Mouse (Mus musculus) forelimb bud, embryonic 11.5 days (tissue): ENCODE data around the gene Znrf1.
"Not testable (repeated sequence)": the region's sequence is repeated elsewhere in the genome, so short reads cannot be mapped to it uniquely, and the experiment has no call there.

ENCODE experiments used
- DNase-seq: peaks from one replicate; pipeline ENCODE4 v3.0.0-alpha.2; 2012; ENCODE audit warnings: low read depth, low spot score

The Znrf1 gene

GRCm38 (mm10) chr8:111628894-111629501, 93.1 kb downstream of the Znrf1 start:
- DNase-seq: no peak

GRCm38 (mm10) chr8:111630105-111630521, 94.2 kb downstream of the Znrf1 start, which contains the start of gene Ldhd:
Gene Ldhd, minus strand, starts transcription at chr8:111630374.
- no peak for DNase-seq

DNA sequence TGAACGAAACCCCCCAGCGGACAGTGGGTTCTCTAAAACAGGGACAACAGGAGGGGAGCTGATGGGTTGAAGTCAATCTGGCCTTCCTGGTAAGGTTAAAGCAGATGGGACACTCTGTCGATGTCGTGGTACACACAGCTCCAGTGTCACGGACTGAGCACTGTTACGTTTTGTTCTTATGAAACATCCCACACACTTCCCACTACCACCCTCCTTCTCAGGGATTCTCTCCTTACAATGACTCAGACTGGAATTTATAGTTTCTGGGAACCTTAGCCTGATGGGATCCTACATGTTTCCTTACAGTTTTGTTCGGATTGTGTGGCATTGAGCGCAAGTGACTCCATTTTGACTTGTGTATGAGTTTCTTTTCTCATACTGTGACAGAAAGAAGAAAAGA, 95.7 kb downstream of the Znrf1 start:
- DNase-seq: no peak

- no peak for DNase-seq
Observed at GRCm38 (mm10) chr8:111632976-111633375, 97.1 kb downstream of the Znrf1 start.

- DNase-seq: no peak
Observed at GRCm38 (mm10) chr8:111638086-111638485, 102.2 kb downstream of the Znrf1 start.

GRCm38 (mm10) chr8:111641064-111641463, 105.2 kb downstream of the Znrf1 start:
- no peak for DNase-seq

- no peak for DNase-seq
Observed at GRCm38 (mm10) chr8:111642496-111642895, 106.6 kb downstream of the Znrf1 start.

DNA sequence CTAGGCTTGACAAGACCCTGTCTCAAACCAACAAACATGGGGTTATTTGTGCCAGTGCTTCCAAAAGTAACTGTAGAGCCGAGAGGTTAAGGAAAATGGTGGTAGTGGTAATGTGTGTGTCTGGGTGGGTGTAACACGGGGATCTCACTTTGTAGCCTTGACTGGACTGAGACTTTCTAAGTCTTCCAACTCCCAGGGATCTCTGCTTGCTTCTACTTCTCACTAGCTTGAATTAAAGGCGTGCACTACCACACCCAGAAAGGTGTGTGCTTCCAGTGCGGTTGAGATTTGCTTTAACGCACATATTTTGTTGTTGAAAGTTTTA, 107.0 kb downstream of the Znrf1 start:
- DNase-seq: no peak

- DNase-seq: peak; percentile 96
Observed at GRCm38 (mm10) chr8:111643264-111644141, 107.6 kb downstream of the Znrf1 start, which contains the start of gene Zfp1. Gene Zfp1, plus strand, starts transcription at chr8:111643401.

DNA sequence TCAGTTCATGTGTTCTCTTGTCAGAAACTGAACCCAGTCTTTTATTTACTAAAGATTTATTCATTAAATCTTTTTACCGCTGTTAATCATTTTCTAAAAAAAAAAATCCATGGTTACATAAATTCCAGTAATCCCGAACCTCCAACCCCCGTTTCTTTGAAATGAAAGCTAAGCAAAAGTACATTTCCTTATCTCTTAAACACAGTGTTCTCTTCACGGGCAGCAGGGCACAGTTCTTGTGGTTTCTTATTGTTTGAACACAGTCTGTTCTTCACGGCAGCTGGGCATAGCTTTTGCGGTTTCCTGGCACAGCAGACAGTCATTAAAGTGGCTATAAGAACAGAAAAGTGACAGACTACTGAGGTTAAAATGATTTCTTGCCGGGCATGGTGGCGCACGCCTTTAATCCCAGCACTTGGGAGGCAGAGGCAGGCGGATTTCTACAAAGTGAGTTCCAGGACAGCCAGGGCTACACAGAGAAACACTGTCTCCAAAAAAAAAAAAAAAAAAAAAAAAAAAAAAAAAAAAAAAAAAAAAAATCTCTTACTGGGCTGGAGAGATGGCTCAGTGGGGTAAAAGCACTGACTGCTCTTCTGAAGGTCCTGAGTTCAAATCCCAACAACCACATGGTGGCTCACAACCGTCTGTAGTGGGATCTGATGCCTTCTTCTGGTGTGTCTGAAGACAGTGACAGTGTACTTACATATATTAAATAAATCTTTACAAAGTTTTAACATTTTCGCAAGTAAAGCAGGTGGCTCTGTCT, 108.6 kb downstream of the Znrf1 start:
- not testable (repeated sequence) for DNase-seq

- no peak for DNase-seq
Observed at GRCm38 (mm10) chr8:111645715-111646114, 109.8 kb downstream of the Znrf1 start.

DNA sequence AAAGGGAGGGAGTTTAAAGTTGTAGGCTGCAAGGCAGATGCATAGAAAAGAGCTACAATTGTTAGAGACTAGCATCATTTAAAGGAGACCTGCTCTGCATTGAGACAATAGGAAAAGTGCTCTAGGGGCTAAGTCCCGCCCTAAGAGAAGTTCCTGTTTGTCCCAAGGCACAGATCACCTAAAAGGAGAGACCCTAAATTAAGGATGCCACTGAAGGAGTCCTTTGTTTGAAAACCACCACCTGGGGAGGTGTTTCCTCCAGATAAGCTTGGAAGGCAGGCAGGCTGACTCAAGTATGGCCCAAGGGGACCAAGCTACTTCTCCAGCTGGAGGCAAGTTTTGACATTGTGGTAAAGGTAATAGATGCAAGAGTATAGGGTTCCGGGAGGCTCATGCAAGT, 112.9 kb downstream of the Znrf1 start:
- DNase-seq: no peak

DNA sequence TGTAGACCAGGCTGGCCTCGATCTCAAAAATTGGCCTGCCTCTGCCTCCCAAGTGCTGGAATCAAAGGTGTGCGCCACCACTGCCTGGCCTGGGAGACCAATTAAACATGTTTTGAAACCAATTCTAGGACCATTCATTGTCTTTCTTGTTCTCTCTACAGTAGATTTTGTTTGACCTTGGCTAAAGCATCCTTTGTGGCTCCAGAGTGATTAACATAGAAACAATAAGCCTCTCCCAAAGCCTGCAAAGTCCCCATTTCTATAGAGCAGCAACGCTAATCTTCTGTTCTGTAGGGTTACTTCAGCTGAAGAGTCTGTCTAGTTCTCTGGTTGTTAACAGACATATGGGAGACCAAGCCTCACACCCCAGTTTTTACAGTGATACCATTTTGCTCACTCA, 114.8 kb downstream of the Znrf1 start:
- DNase-seq: no peak

DNA sequence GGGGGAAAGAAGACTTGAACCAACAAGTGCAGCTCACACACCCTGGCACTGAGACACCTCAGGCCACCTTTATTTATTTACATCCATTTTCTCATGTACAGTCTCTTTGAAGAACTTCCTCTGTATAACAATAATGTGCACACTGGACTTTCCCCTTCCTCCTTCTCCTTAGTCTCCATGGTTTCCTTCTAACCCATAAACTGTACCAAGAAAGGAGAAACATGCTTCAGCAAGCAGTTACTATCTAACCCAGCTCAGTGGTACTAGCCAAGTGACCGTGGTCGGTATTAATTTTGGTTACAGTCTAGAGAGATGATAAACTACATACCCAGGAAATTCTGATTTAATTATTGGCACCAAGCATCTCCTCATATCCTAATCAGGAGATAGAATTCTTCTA, 117.6 kb downstream of the Znrf1 start:
- no peak for DNase-seq

GRCm38 (mm10) chr8:111657312-111657854, 121.5 kb downstream of the Znrf1 start:
- DNase-seq: no peak

DNA sequence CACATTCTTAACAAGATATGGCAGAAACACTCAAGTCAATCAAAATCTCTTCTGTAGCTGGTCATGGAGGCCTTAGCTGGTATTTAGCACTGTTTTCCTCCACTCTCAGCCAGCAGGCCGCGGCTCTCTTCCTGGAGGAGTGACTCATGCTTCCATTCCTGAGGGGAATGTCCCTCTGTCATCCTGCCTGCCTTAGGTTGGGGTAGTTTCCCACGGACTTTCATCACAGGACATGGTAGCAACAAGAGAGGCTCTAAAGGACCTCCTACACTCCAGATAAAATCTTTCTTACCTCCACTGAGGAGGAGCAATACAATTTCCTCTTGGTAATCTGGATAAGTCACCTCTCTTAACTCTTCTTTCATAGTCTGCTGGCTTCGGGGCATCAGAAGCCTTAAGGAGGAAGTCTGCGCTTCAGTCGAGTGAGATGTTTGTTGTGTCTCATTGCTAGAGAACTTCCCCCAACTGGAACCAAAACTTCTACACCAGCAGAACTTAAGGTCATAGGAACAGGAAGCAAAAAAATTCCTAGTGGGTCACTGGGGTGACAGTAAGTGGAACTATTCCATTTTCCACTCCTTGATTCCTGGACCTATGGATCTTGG, 123.0 kb downstream of the Znrf1 start:
- DNase-seq: no peak

- peak; percentile 61 for DNase-seq
Observed at GRCm38 (mm10) chr8:111662473-111662872, 126.6 kb downstream of the Znrf1 start.

DNA sequence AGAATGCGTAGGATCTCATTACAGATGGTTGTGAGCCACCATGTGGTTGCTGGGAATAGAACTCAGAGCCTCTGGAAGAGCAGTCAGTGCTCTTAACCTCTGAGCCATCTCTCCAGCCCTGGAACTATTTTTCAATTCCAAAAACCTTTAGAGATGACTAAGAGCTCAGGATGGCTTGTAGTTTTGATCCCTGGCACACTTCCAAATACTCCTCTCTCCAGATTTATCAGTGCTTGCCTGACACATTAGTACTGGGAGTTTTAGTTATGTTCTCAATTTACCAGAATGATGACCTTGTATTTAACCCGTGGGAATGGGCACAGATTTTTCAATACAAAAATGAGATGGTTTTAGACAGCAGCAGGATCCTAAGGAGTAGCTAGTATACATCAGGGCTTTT, 130.9 kb downstream of the Znrf1 start:
- DNase-seq: no peak
